Mouse (Mus musculus): ENCODE results near the gene Rnaset2a. TPM values are rescaled to one million over a fixed set of nuclear protein-coding genes. Genes with fewer than 3 reads are reported as not detected.
"Not testable (repeated sequence)": the region's sequence is repeated elsewhere in the genome, so short reads cannot be mapped to it uniquely, and the experiment has no call there.

The Rnaset2a gene
- polyA plus RNA-seq, 1 experiment from 2014 or later: 17.7 TPM

DNA sequence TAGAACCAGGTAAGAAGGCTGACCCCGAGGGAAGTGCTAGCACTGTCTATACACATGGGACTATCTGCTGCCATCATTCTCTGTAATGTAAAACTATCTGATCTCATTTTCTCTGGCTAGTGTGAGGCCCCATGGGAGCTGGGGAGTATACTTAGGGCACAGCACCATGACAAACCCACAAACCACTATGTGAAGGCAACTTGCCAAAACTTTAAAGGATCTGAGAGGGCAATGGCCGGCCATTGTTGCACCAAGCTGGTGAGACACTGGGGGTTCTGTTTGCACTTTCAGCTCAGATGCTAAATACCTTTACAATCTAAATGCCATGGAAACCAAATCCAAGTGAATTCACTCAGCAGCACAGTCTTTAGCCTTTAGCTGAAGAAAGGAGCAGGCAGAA, 78.0 kb downstream of the Rnaset2a start:
- not testable (repeated sequence) for H3K27ac ChIP-seq (replicated peaks); H3K36me3 ChIP-seq; H3K4me3 ChIP-seq; H3K9me3 ChIP-seq; ATAC-seq (ENCODE audit: low FRiP score, low read depth); H3K4me1 ChIP-seq (replicated peaks); H3K4me2 ChIP-seq; H3K9ac ChIP-seq; H3K27me3 ChIP-seq
- 52% methylated on average over 1 of the region's 2 CpGs for WGBS

Other genes starting within 250 kb of the Rnaset2a start
- 0.47 and 0.56 TPM in 2 replicates for gene Tagap, start 222.1 kb downstream of the Rnaset2a start, polyA plus RNA-seq (2015; fragmentation: Nextera tagmentation; extraction: Ambion mirVana)
- 74.4 and 85.2 TPM in 2 replicates for gene Rsph3a, start 202.5 kb downstream of the Rnaset2a start, polyA plus RNA-seq (2015; fragmentation: Nextera tagmentation; extraction: Ambion mirVana)
- 0.57 TPM in 1 of 2 replicates, not detected in the other for gene Gm49673, start 309 bp downstream of the Rnaset2a start, polyA plus RNA-seq (2015; fragmentation: Nextera tagmentation; extraction: Ambion mirVana)
- 27.8 and 28.6 TPM in 2 replicates for gene Fgfr1op, start 17.4 kb upstream of the Rnaset2a start, polyA plus RNA-seq (2015; fragmentation: Nextera tagmentation; extraction: Ambion mirVana)
- not detected in 2 replicates for gene Ccr6, start 87.9 kb upstream of the Rnaset2a start, polyA plus RNA-seq (2015; fragmentation: Nextera tagmentation; extraction: Ambion mirVana)
- gene Mpc1, start 134.8 kb upstream of the Rnaset2a start, polyA plus RNA-seq (2015; fragmentation: Nextera tagmentation; extraction: Ambion mirVana): 341 and 365 TPM in 2 replicates
- 173 and 188 TPM in 2 replicates for gene Sft2d1, start 163.0 kb upstream of the Rnaset2a start, polyA plus RNA-seq (2015; fragmentation: Nextera tagmentation; extraction: Ambion mirVana)
- gene Prr18, start 189.4 kb upstream of the Rnaset2a start, polyA plus RNA-seq (2015; fragmentation: Nextera tagmentation; extraction: Ambion mirVana): 18.4 and 23.1 TPM in 2 replicates
- gene T2, start 207.9 kb upstream of the Rnaset2a start, polyA plus RNA-seq (2015; fragmentation: Nextera tagmentation; extraction: Ambion mirVana): 0.54 and 0.58 TPM in 2 replicates

Data from hindbrain, embryonic 15.5 days (tissue).